ENCODE assay signal across 8 mouse cellular contexts in genomic region chr5:28070828-28071455, GRCm38 (mm10). TPM values are rescaled to one million over a fixed set of nuclear protein-coding genes. Genes with fewer than 3 reads are reported as not detected.
DNase-seq lines count a peak whose midpoint lies in the region; ATAC-seq lines count a peak whose summit lies in the region.

Gene Insig1 (plus strand): TSS chr5:28071363.

- H3K4me3 ChIP-seq in forebrain, embryonic 11.5 days (ENCODE audit: low read depth, low read length), result peak within 1 kb of the TSS; percentile 85
- H3K4me3 ChIP-seq in heart, embryonic 16.5 days (ENCODE audit: low read length), result peak within 1 kb of the TSS; percentile 67
- H3K4me3 ChIP-seq in liver, embryonic 15.5 days (replicated peaks), result peak within 1 kb of the TSS; percentile 74
- H3K4me3 ChIP-seq in neural tube, embryonic 12.5 days, result peak within 1 kb of the TSS; percentile 86

- H3K4me2 ChIP-seq in forebrain, embryonic 11.5 days (ENCODE audit: low read depth, low read length, severe bottlenecking), result peak within 1 kb of the TSS; percentile 58
- peak within 1 kb of the TSS; percentile 91 for H3K4me2 ChIP-seq in heart, embryonic 16.5 days (ENCODE audit: low read depth, low read length)
- H3K4me2 ChIP-seq in liver, embryonic 15.5 days, result peak within 1 kb of the TSS; percentile 95
- peak within 1 kb of the TSS; percentile 78 for H3K4me2 ChIP-seq in neural tube, embryonic 12.5 days (replicated peaks)

- H3K9me3 ChIP-seq in forebrain, embryonic 11.5 days (ENCODE audit: control insufficient read depth, low read length), result no peaks in the 10 kb centered on the region
- no peaks in the 10 kb centered on the region for H3K9me3 ChIP-seq in heart, embryonic 16.5 days (replicated peaks; ENCODE audit: control insufficient read depth, low read length)
- H3K9me3 ChIP-seq in liver, embryonic 15.5 days (replicated peaks), result no peaks in the 10 kb centered on the region
- no peaks in the 10 kb centered on the region for H3K9me3 ChIP-seq in neural tube, embryonic 12.5 days

- peak within 1 kb of the TSS; percentile 83 for H3K9ac ChIP-seq in forebrain, embryonic 11.5 days (ENCODE audit: low read length)
- H3K9ac ChIP-seq in heart, embryonic 16.5 days (ENCODE audit: low read length), result peak within 1 kb of the TSS; percentile 79
- H3K9ac ChIP-seq in liver, embryonic 15.5 days, result peak within 1 kb of the TSS; percentile 74
- H3K9ac ChIP-seq in neural tube, embryonic 12.5 days, result peak within 1 kb of the TSS; percentile 79

- no peaks in the 10 kb centered on the region for H3K27me3 ChIP-seq in forebrain, embryonic 11.5 days (ENCODE audit: control insufficient read depth, insufficient read depth, low read length)
- no peaks in the 10 kb centered on the region for H3K27me3 ChIP-seq in heart, embryonic 16.5 days (ENCODE audit: control insufficient read depth, insufficient read depth, low read length)
- no peaks in the 10 kb centered on the region for H3K27me3 ChIP-seq in liver, embryonic 15.5 days
- no peaks in the 10 kb centered on the region for H3K27me3 ChIP-seq in neural tube, embryonic 12.5 days (replicated peaks)

- H3K36me3 ChIP-seq in forebrain, embryonic 11.5 days (ENCODE audit: control insufficient read depth, insufficient read depth, low read length), result peaks cover 7% of the 10 kb centered on the region; the same call in 1 of the 2 replicates
- H3K36me3 ChIP-seq in heart, embryonic 16.5 days (ENCODE audit: control insufficient read depth, insufficient read depth), result peaks cover 25% of the 10 kb centered on the region
- peaks cover 34% of the 10 kb centered on the region for H3K36me3 ChIP-seq in liver, embryonic 15.5 days (replicated peaks)
- H3K36me3 ChIP-seq in neural tube, embryonic 12.5 days, result peaks cover 26% of the 10 kb centered on the region

- peak within 1 kb of the TSS; percentile 87 for H3K27ac ChIP-seq in forebrain, embryonic 11.5 days (ENCODE audit: low read depth, low read length)
- peak within 1 kb of the TSS; percentile 93 for H3K27ac ChIP-seq in heart, embryonic 16.5 days (ENCODE audit: low read length)
- H3K27ac ChIP-seq in liver, embryonic 15.5 days (replicated peaks), result peak within 1 kb of the TSS; percentile 86
- H3K27ac ChIP-seq in neural tube, embryonic 12.5 days, result peak within 1 kb of the TSS; percentile 93

- under 1% methylated on average over 63 of the region's 64 CpGs for WGBS in forebrain, embryonic 11.5 days
- WGBS in heart, embryonic 16.5 days, result under 1% methylated on average over 64 of the region's 64 CpGs
- under 1% methylated on average over 64 of the region's 64 CpGs for WGBS in liver, embryonic 15.5 days (ENCODE audit: insufficient replicate concordance)
- WGBS in neural tube, embryonic 12.5 days, result under 1% methylated on average over 64 of the region's 64 CpGs

- H3K4me1 ChIP-seq in forebrain, embryonic 11.5 days (replicated peaks; ENCODE audit: control insufficient read depth, insufficient read depth, low read length), result peaks cover 13% of the 10 kb centered on the region
- H3K4me1 ChIP-seq in heart, embryonic 16.5 days (ENCODE audit: control insufficient read depth, insufficient read depth, low read length), result peaks cover 29% of the 10 kb centered on the region
- H3K4me1 ChIP-seq in liver, embryonic 15.5 days (replicated peaks), result peaks cover 62% of the 10 kb centered on the region
- peaks cover 27% of the 10 kb centered on the region for H3K4me1 ChIP-seq in neural tube, embryonic 12.5 days

- DNase-seq in CD8-positive naive resting alpha-beta T cell, adult 2 months (ENCODE audit: low read depth in 2 of 2, low spot score in 2 of 2), result peak; percentile 93 to 96
- peak; percentile 90 for DNase-seq in c-Kit-positive CD71-negative TER-119-negative erythroid progenitor cells, embryonic 14.5 days (ENCODE audit: low read depth)
- DNase-seq in forebrain, embryonic 11.5 days (ENCODE audit: low spot score), result peak; percentile 100
- DNase-seq in kidney, postnatal 36 days, result peak; percentile 98 to 99
- peak; percentile 90 for DNase-seq in telencephalon, adult 2 months (ENCODE audit: low read depth, low spot score)

- ATAC-seq in forebrain, embryonic 11.5 days (replicated peaks; ENCODE audit: low FRiP score), result peak; percentile 94
- ATAC-seq in heart, embryonic 16.5 days (replicated peaks; ENCODE audit: extremely low read depth, insufficient read depth, low FRiP score), result peak; percentile 96
- ATAC-seq in liver, embryonic 15.5 days (ENCODE audit: insufficient read depth), result peak; percentile 90
- peak; percentile 93 for ATAC-seq in neural tube, embryonic 12.5 days (ENCODE audit: low FRiP score, low read depth)

RNA-seq across cellular contexts. Expression of gene Insig1, which starts in this region (rescaled TPM):
- 102 and 103 TPM in 2 replicates for polyA plus RNA-seq in forebrain, embryonic 11.5 days (2014; fragmentation: Nextera tagmentation; extraction: Ambion mirVana)
- polyA plus RNA-seq in heart, embryonic 16.5 days (2015; fragmentation: Nextera tagmentation; extraction: Ambion mirVana), result 21.8 and 25.7 TPM in 2 replicates
- polyA plus RNA-seq in liver, embryonic 15.5 days (2015; fragmentation: Nextera tagmentation; extraction: Ambion mirVana), result 62.2 and 67.6 TPM in 2 replicates
- 87.3 and 89.3 TPM in 2 replicates for polyA plus RNA-seq in neural tube, embryonic 12.5 days (2016; fragmentation: Nextera tagmentation; extraction: Ambion mirVana)

Comparison
In these comparisons a context has a peak if more than half of its experiments do, and no peak if none do; other contexts are left out.
1. Peak in every context shown above with its lines: DNase-seq, ATAC-seq, H3K4me3 ChIP-seq and H3K27ac ChIP-seq.